8 mouse cellular contexts compared by ENCODE assay signal in genomic region chr11:95042096-95042495, GRCm38 (mm10). TPM values are rescaled to one million over a fixed set of nuclear protein-coding genes. Genes with fewer than 3 reads are reported as not detected.
DNase-seq lines count a peak whose midpoint lies in the region; ATAC-seq and TF ChIP-seq lines count a peak whose summit lies in the region.

No protein-coding gene starts in this region.

- H3K27me3 ChIP-seq in hindbrain, embryonic 16.5 days (replicated peaks; ENCODE audit: control insufficient read depth, insufficient read depth, low read length), result no peaks in the 10 kb centered on the region

- H3K9ac ChIP-seq in hindbrain, embryonic 16.5 days (ENCODE audit: low read depth, low read length), result peak overlapping the region; percentile 24

- intact Hi-C loops in gastrocnemius, adult 2 months (cut with DNase I), result loop anchor here (2.0 to 10.0 kb wide), 2 partner anchors 101 to 177 kb away; no protein-coding TSS in a partner anchor

- peak overlapping the region; percentile 92 for H3K4me3 ChIP-seq in gastrocnemius, adult 2 months
- H3K4me3 ChIP-seq in hindbrain, embryonic 16.5 days (ENCODE audit: low read length), result peak overlapping the region; percentile 82

- H3K9me3 ChIP-seq in hindbrain, embryonic 16.5 days (ENCODE audit: control insufficient read depth, low read length), result no peaks in the 10 kb centered on the region

- ATAC-seq in common myeloid progenitor, adult 5-6 weeks (replicated peaks; ENCODE audit: low read depth, poor library complexity, severe bottlenecking), result peak; percentile 59
- ATAC-seq in hindbrain, embryonic 16.5 days, result no peak

- TF ChIP-seq CTCF in gastrocnemius, adult 2 months (IDR thresholded peaks at IDR 0.05), result peak; percentile 89

- peak overlapping the region; percentile 89 for H3K4me2 ChIP-seq in hindbrain, embryonic 16.5 days (ENCODE audit: low read length)

- H3K27ac ChIP-seq in gastrocnemius, adult 2 months, result peak overlapping the region; percentile 98
- H3K27ac ChIP-seq in hindbrain, embryonic 16.5 days (ENCODE audit: low read depth, low read length), result peak overlapping the region; percentile 70

- peaks cover 18% of the 10 kb centered on the region for H3K4me1 ChIP-seq in hindbrain, embryonic 16.5 days (ENCODE audit: control insufficient read depth, insufficient read depth, low read depth, low read length)

- 1% methylated on average over 11 of the region's 11 CpGs for WGBS in hindbrain, embryonic 16.5 days

- H3K36me3 ChIP-seq in hindbrain, embryonic 16.5 days (ENCODE audit: control insufficient read depth, insufficient read depth, low read length), result no peaks in the 10 kb centered on the region

- DNase-seq in adrenal gland, adult (ENCODE audit: inconsistent age in 2 of 2, low spot score in 1 of 2), result peak; percentile 85 to 96
- DNase-seq in gastrocnemius, adult 2 months, result peak; percentile 89
- DNase-seq in left cerebral cortex, adult 11 months (ENCODE audit: low spot score), result peak; percentile 76
- DNase-seq in lung, postnatal 4 days, result peak; percentile 82 to 87
- peak; percentile 79 for DNase-seq in retina, postnatal 7 days (ENCODE audit: low read depth, low spot score)
- DNase-seq in urinary bladder, postnatal 25 days (ENCODE audit: low spot score), result peak; percentile 70

RNA-seq across cellular contexts. Expression of gene Pdk2, which starts 0.9 kb away (rescaled TPM):
- 1.7 and 3.7 TPM in 2 replicates for total RNA-seq in common myeloid progenitor, adult 5-6 weeks (2017)
- total RNA-seq in gastrocnemius, adult 2 months (2021), result 100 to 1,000 TPM; 471 to 485 TPM
- polyA plus RNA-seq in hindbrain, embryonic 16.5 days (2015; fragmentation: Nextera tagmentation; extraction: Ambion mirVana), result 34.6 and 42.1 TPM in 2 replicates

RNA-seq across cellular contexts. Expression of gene Samd14, which starts 32.4 kb away (rescaled TPM):
- 15.5 and 16.6 TPM in 2 replicates for total RNA-seq in common myeloid progenitor, adult 5-6 weeks (2017)
- under 1 TPM; 0.28 to 0.42 TPM for total RNA-seq in gastrocnemius, adult 2 months (2021)
- polyA plus RNA-seq in hindbrain, embryonic 16.5 days (2015; fragmentation: Nextera tagmentation; extraction: Ambion mirVana), result 160 and 181 TPM in 2 replicates

RNA-seq across cellular contexts. Expression of gene Itga3, which starts 34.5 kb away (rescaled TPM):
- 0.05 TPM in 1 of 2 replicates, not detected in the other for total RNA-seq in common myeloid progenitor, adult 5-6 weeks (2017)
- 1 to 10 TPM; 4.3 to 5.2 TPM for total RNA-seq in gastrocnemius, adult 2 months (2021)
- 16.7 and 19.3 TPM in 2 replicates for polyA plus RNA-seq in hindbrain, embryonic 16.5 days (2015; fragmentation: Nextera tagmentation; extraction: Ambion mirVana)

RNA-seq across cellular contexts. Expression of gene Ppp1r9b, which starts 51.3 kb away (rescaled TPM):
- total RNA-seq in common myeloid progenitor, adult 5-6 weeks (2017), result 145 and 164 TPM in 2 replicates
- 10 to 100 TPM; 18.3 to 25.7 TPM for total RNA-seq in gastrocnemius, adult 2 months (2021)
- 17.8 and 18.8 TPM in 2 replicates for polyA plus RNA-seq in hindbrain, embryonic 16.5 days (2015; fragmentation: Nextera tagmentation; extraction: Ambion mirVana)

Comparison
In these comparisons a context has a peak if more than half of its experiments do, and no peak if none do; other contexts are left out.
1. RNA of gene Pdk2, which starts 0.9 kb away (total RNA-seq): 471 to 485 TPM in gastrocnemius, adult 2 months; 1.7 to 3.7 TPM in common myeloid progenitor, adult 5-6 weeks; every median in the first group is over 10 times any median in the second.
2. RNA of gene Samd14, which starts 32.4 kb away (total RNA-seq): 15.5 to 16.6 TPM in common myeloid progenitor, adult 5-6 weeks; 0.28 to 0.42 TPM in gastrocnemius, adult 2 months; every median in the first group is over 10 times any median in the second.
3. Peak in every context shown above with its lines, with median percentiles within 50 percentile points of each other: DNase-seq.